Mouse (Mus musculus) lung, embryonic 16.5 days (tissue): ENCODE measurements at regions not wholly inside any gene's neighbourhood (a gene's known extent, or its start where the extent isn't known, plus 50 kb on each side); places are given as distances from the start of the nearest gene placed in this dataset.

Experiments
- ATAC-seq: fragments of 200-750 bp; cut with Nextera tagmentation; 2 replicates; pipeline ENCODE4 v1.8.0; 2017; ENCODE audit warnings: low read depth, mild to moderate bottlenecking, moderate library complexity
- H3K27ac ChIP-seq: fragments of 300-500 bp; sonication (generic); 2 replicates; pipeline ENCODE4 v1.5.1; 2014; ENCODE audit warnings: mild to moderate bottlenecking, control low read depth, low read length
- H3K27me3 ChIP-seq: fragments of 300-500 bp; sonication (generic); 2 replicates; pipeline ENCODE4 v1.6.1; 2014; ENCODE audit warnings: low read depth, low read length, mixed read lengths; ENCODE audit not compliant: control insufficient read depth, insufficient read depth
- H3K36me3 ChIP-seq: fragments of 300-500 bp; sonication (generic); 2 replicates; pipeline ENCODE4 v1.6.1; 2014; ENCODE audit warnings: low read length; ENCODE audit not compliant: control insufficient read depth, insufficient read depth
- H3K4me1 ChIP-seq: fragments of 300-500 bp; sonication (generic); replicated peaks from 2 replicates; pipeline ENCODE4 v1.6.1; 2014; ENCODE audit warnings: low read length, mixed read lengths; ENCODE audit not compliant: control insufficient read depth, insufficient read depth
- H3K4me2 ChIP-seq: fragments of 300-500 bp; sonication (generic); 2 replicates; pipeline ENCODE4 v1.6.1; 2014; ENCODE audit warnings: low read depth, low read length, control low read depth
- H3K4me3 ChIP-seq: fragments of 300-500 bp; sonication (generic); 2 replicates; pipeline ENCODE4 v1.5.1; 2014; ENCODE audit warnings: mild to moderate bottlenecking, low read length, control low read depth
- H3K9ac ChIP-seq: fragments of 300-500 bp; sonication (generic); 2 replicates; pipeline ENCODE4 v1.6.1; 2014; ENCODE audit warnings: low read length, control low read depth
- H3K9me3 ChIP-seq: fragments of 300-500 bp; sonication (generic); 2 replicates; pipeline ENCODE4 v1.6.1; 2016; ENCODE audit warnings: low read length; ENCODE audit not compliant: control insufficient read depth
- WGBS: fragments of 180-500 bp; shearing (Covaris S2); extraction: QIAGEN DNeasy Blood & Tissue Kit; methylation state at CpG from one replicate; pipeline ENCODE4 v1.1.7; 2014; 5-methylcytosine and 5-hydroxymethylcytosine counted together

- WGBS, result 45% methylated on average over 1 of the region's 1 CpGs
- ATAC-seq, result no peak
- Histone ChIP-seq H3K27ac (no peak overlapping the region), H3K4me3 (no peak overlapping the region), H3K9me3 (no peaks in the 10 kb centered on the region), H3K4me2 (no peak overlapping the region), H3K4me1 (no peaks in the 10 kb centered on the region), H3K27me3 (no peaks in the 10 kb centered on the region), H3K36me3 (no peaks in the 10 kb centered on the region), H3K9ac (no peak overlapping the region)
These were observed 115.3 kb downstream of the Rgs21 start for GRCm38 (mm10) chr1:144452141-144452540.

GRCm38 (mm10) chr1:144451731-144452130 lies 115.7 kb downstream of the Rgs21 start:
- H3K36me3 ChIP-seq, result no peaks in the 10 kb centered on the region
- ATAC-seq, result no peak
- no peaks in the 10 kb centered on the region for H3K4me1 ChIP-seq
- WGBS, result 65% methylated on average over 1 of the region's 1 CpGs
- no peak overlapping the region for H3K4me2 ChIP-seq
- H3K27me3 ChIP-seq, result no peaks in the 10 kb centered on the region
- H3K9me3 ChIP-seq, result no peaks in the 10 kb centered on the region
- H3K9ac ChIP-seq, result no peak overlapping the region
- H3K27ac ChIP-seq, result no peak overlapping the region
- H3K4me3 ChIP-seq, result no peak overlapping the region

GRCm38 (mm10) chr1:144436617-144437016 lies 130.8 kb downstream of the Rgs21 start:
- H3K27me3 ChIP-seq, result no peaks in the 10 kb centered on the region
- no peak for ATAC-seq

GRCm38 (mm10) chr1:144432816-144433215 lies 134.7 kb downstream of the Rgs21 start:
- Histone ChIP-seq H3K9ac (no peak overlapping the region), H3K27ac (no peak overlapping the region), H3K9me3 (no peaks in the 10 kb centered on the region), H3K4me1 (no peaks in the 10 kb centered on the region), H3K4me3 (no peak overlapping the region), H3K27me3 (no peaks in the 10 kb centered on the region), H3K4me2 (no peak overlapping the region), H3K36me3 (no peaks in the 10 kb centered on the region)
- ATAC-seq, result no peak
- 75% methylated on average over 2 of the region's 2 CpGs for WGBS

More at GRCm38 (mm10) chr1:144436617-144437016, 130.8 kb downstream of the Rgs21 start:
- H3K27ac ChIP-seq, result no peak overlapping the region
- no peaks in the 10 kb centered on the region for H3K9me3 ChIP-seq
- H3K36me3 ChIP-seq, result no peaks in the 10 kb centered on the region
- no peak overlapping the region for H3K4me2 ChIP-seq
- 74% methylated on average over 2 of the region's 2 CpGs for WGBS
- H3K9ac ChIP-seq, result no peak overlapping the region
- H3K4me1 ChIP-seq, result no peaks in the 10 kb centered on the region
- no peak overlapping the region for H3K4me3 ChIP-seq

GRCm38 (mm10) chr1:144431535-144432276 lies 135.8 kb downstream of the Rgs21 start:
- no peaks in the 10 kb centered on the region for H3K36me3 ChIP-seq
- H3K9me3 ChIP-seq, result no peaks in the 10 kb centered on the region
- no peak overlapping the region for H3K4me2 ChIP-seq
- no peak overlapping the region for H3K4me3 ChIP-seq
- no peak overlapping the region for H3K9ac ChIP-seq
- H3K27ac ChIP-seq, result no peak overlapping the region
- no peak for ATAC-seq
- no peaks in the 10 kb centered on the region for H3K27me3 ChIP-seq
- WGBS, result 73% methylated on average over 5 of the region's 5 CpGs
- no peaks in the 10 kb centered on the region for H3K4me1 ChIP-seq

- H3K4me2 ChIP-seq, result no peak overlapping the region
- no peak for ATAC-seq
- no peaks in the 10 kb centered on the region for H3K27me3 ChIP-seq
- WGBS, result 81% methylated on average over 2 of the region's 2 CpGs
- H3K4me3 ChIP-seq, result no peak overlapping the region
- H3K4me1 ChIP-seq, result no peaks in the 10 kb centered on the region
- H3K9ac ChIP-seq, result no peak overlapping the region
- H3K9me3 ChIP-seq, result no peaks in the 10 kb centered on the region
- no peaks in the 10 kb centered on the region for H3K36me3 ChIP-seq
- no peak overlapping the region for H3K27ac ChIP-seq
These were observed 146.1 kb downstream of the Rgs21 start for GRCm38 (mm10) chr1:144421374-144421773.

GRCm38 (mm10) chr1:144406387-144407383 lies 157.6 kb upstream of the Rgs1 start:
- Histone ChIP-seq H3K9ac (no peak overlapping the region), H3K4me3 (no peak overlapping the region), H3K9me3 (no peaks in the 10 kb centered on the region), H3K36me3 (no peaks in the 10 kb centered on the region), H3K4me1 (no peaks in the 10 kb centered on the region), H3K4me2 (no peak overlapping the region), H3K27me3 (no peaks in the 10 kb centered on the region), H3K27ac (no peak overlapping the region)
- ATAC-seq, result peak; percentile 52; the same call in 1 of the 2 replicates
- WGBS, result 34% methylated on average over 14 of the region's 15 CpGs

GRCm38 (mm10) chr1:144405724-144406123 lies 156.7 kb upstream of the Rgs1 start:
- Histone ChIP-seq H3K27me3 (no peaks in the 10 kb centered on the region), H3K36me3 (no peaks in the 10 kb centered on the region), H3K4me1 (no peaks in the 10 kb centered on the region), H3K9me3 (no peaks in the 10 kb centered on the region), H3K4me3 (no peak overlapping the region), H3K4me2 (no peak overlapping the region), H3K27ac (no peak overlapping the region), H3K9ac (no peak overlapping the region)
- no peak for ATAC-seq

- no peaks in the 10 kb centered on the region for H3K9me3 ChIP-seq
- no peak overlapping the region for H3K4me2 ChIP-seq
- no peak overlapping the region for H3K4me3 ChIP-seq
- no peaks in the 10 kb centered on the region for H3K27me3 ChIP-seq
- H3K9ac ChIP-seq, result no peak overlapping the region
- H3K27ac ChIP-seq, result no peak overlapping the region
- H3K36me3 ChIP-seq, result no peaks in the 10 kb centered on the region
- no peaks in the 10 kb centered on the region for H3K4me1 ChIP-seq
- 55% methylated on average over 3 of the region's 3 CpGs for WGBS
- ATAC-seq, result no peak
These were observed 156.0 kb upstream of the Rgs1 start for GRCm38 (mm10) chr1:144405031-144405430.
